Mouse (Mus musculus): Measurements from ENCODE around the gene Zfp524.

GRCm38 (mm10) chr7:5064886-5065285 is 50.7 kb downstream of the Zfp524 start:
- no peak for TF ChIP-seq CTCF (IDR thresholded peaks at IDR 0.05; ENCODE audit: borderline replicate concordance, extremely low read depth, insufficient read depth, insufficient read length)
- TF ChIP-seq POLR2A (IDR thresholded peaks at IDR 0.05; ENCODE audit: borderline replicate concordance, extremely low read depth, insufficient read depth, insufficient read length, poor library complexity, severe bottlenecking): no peak

All from brain, embryonic 14.5 days (tissue).